Mouse (Mus musculus): ENCODE data around the gene Nfia.

Nfia gene

DNA sequence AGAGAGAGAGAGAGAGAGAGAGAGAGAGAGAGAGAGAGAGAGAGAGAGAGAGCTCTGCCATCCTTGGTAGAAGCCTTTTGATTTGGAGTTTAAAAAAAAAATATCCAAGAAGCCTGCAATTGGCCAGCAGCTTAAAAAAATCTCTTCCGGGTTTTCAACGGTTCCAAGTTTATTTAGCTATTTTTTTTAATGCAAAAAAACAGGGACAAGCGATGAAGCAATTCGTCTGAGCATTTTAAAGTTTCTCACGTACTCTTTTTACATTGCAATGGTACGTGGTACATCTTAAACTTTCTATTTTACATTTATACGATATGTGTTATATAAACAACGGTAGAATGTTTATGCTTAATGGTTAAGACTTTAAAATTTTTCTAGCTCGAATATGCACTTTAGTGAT, at the start of gene Nfia:
TSS of gene Nfia (plus strand) at position 94 of the 400 bp plus-strand sequence.
- DNase-seq (ENCODE audit: low spot score) = no peak

DNA sequence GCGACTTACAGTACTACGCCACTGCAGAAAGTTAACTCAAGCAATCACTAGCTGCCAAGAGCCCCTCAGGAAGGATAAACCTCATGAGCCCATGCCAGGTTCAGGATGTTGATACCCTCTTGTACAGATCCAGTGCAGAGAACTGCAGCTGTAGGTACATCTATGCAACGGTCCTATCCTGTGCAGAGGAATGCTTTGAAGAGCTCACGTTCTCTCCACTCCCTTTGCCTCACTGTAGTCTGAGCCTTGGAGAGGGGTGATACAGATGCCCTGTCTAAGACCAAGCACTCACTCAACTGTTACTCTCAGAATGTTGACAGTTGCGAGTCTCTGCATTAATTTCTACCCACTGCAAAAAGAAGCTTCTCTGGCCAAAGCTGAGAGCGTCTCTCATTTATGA, 49.2 kb upstream of the Nfia start:
- DNase-seq (ENCODE audit: low spot score) = no peak

DNA sequence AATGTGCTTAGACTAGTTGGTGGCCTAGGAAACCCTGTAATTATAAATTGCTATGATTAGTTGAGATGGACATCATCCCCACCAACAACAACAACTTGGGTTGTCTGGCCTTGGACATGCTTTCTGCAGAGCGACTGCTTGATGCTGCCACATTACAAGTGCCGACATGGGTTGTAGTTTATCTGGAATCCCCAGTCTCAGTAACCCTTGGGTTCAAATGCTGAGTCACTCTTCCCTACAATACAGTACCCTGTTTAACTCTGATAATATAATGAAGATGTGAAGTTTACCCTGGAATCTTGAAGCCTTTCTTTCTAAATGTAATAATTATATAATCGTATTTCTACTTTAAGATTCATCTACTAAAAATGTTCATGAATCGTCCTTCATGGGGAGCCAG, 44.0 kb upstream of the Nfia start:
- DNase-seq (ENCODE audit: low spot score) = no peak

DNA sequence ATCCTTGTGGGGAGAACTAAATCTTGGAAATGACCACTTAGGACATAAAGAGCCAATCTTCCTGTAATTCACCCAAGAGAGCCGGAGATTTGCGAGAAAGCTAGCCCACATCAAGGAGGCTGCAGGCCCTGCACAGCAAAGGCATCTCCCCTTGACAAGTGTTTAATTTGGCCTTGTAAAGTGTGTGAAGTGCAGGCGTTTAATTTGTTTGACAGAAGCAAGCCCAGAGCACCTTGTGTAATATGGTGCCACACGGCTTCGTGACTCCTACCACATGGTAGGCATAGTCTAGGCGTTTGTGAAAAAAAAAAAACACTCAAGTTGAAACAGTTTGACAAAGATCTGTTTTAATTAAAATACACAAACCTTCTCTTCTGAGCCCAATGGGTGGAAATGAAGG, 42.5 kb upstream of the Nfia start:
- no peak for DNase-seq (ENCODE audit: low spot score)

DNA sequence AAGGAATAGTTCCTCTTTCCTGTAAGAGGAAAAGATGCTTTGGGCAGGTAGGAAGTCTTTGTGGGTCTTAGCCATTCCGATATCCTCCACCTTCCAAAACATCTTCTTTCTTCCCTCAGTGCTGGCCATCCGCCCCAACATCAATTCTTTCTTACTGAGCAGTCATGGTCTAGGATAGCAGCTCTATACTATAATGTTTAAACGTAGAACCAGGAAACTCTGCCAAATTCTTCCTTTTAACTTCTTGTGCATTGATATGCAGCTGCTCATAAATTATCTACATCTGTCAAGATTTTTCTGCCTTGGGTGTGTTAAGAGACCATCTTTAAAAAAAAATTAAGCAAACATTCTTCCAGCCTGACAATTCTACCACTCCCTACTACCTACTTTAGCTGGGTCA, 42.1 kb upstream of the Nfia start:
- no peak for DNase-seq (ENCODE audit: low spot score)

DNA sequence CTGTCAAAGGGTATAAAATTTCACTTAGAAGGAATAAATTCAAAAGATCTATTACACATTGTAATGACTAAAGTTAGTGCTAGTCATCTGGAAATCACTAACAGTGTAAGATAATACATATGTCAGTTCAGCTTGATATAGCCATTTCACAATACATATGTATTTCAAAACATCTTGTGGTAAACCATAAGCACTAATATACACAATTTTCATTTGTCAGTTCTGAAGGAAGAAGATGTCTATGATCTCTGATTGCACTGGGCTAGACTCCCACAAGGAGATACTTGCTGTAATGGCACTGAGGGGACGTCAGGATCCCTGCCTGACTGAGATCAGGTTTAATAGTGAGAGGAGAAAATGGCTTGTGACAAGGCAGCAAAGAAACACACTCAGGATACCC, 39.1 kb upstream of the Nfia start:
- no peak for DNase-seq (ENCODE audit: low spot score)

DNA sequence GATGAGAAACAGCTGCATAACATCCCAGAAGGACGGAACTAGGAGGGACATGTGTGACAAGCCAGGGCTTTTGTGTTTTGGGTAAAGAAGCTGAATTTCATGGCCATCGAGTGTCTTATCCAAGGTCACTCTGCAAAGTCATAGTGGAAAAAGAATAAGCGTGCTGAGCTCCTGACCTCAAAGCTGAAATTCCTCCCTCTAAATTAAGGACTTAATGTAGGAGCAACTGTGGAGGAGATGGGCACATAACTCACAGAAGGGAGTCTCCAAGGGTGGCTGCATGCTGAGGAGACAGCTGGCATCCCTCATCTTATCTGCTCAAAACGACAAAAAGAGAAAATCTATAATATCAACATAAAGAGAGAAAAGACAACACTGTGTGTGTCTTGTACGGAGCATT, 28.6 kb upstream of the Nfia start:
- DNase-seq (ENCODE audit: low spot score) = no peak

DNA sequence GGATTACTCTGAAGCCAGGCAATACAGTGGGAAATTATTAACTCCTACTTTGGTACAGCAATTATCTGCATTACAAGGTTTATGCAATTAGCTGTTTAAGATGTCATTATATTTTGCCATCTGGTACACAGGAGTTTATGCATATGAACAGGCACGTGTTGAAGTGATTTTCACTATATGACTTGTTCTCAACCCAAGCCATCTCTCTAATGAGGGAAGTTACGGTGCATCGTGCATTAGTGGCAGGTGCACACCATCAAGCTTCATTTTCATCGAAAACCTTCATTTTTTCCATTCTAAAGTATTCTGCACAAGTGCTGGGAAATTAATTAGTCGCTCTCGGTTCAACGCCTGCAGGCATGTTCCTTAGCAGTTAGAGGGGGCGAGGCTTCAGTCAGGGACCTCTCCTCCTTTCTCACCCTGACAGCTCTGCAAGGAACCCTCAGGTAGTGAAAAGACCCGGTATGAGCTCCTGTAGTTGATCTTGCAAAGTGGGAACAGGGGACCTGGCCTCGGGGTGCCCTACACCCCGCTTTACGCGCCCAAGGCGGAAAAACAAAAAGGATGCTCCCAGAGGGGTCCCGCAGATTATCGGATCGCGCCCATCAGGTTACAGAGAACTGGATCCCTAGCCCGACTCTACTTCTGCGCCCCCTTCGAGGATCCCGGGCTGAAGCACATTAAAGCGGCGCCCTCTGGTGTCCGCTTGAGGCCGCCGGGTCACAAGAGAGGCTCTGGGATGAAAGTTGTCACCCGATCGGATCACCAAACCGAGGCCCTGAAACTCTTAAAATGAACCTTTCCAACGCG, 27.0 kb upstream of the Nfia start:
- peak; percentile 81 for DNase-seq (ENCODE audit: low spot score)

DNA sequence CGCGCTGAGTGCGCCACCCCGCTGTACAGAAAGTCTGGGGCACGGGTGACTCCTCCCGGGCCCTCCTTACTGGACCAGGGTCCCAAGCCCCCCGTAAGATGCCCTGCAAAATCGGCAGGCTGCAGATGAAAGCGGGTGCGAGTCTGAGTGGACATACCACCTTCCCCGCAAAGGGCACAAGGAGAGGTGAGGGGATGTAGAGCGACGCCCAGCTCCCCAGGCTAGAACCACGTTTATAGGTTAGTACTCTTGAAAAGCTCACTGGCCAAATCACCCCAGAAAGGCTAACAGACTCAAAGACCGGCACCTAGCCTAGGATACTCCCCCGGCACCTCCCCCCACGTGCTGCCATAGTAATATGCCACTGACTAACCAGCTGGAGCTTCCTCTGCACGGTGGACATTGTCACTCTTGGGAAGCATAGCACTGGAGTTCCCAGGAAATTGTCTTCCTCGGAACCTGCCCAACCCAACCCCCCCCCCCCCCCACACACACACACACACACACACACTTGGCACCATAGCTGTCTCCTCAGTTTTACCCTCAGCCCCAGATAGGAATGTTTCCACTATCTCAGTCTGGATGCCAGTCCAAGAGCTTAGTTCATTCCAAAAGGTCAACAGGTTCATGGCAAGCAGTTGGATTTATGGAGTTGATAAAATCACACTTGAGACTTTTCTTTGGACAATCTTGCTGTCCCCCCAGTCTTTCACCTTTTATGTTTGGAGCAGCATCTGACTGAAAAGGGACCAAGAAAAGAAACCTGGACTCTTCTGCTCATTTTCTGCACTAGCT, 26.2 kb upstream of the Nfia start:
- DNase-seq (ENCODE audit: low spot score) = no peak

DNA sequence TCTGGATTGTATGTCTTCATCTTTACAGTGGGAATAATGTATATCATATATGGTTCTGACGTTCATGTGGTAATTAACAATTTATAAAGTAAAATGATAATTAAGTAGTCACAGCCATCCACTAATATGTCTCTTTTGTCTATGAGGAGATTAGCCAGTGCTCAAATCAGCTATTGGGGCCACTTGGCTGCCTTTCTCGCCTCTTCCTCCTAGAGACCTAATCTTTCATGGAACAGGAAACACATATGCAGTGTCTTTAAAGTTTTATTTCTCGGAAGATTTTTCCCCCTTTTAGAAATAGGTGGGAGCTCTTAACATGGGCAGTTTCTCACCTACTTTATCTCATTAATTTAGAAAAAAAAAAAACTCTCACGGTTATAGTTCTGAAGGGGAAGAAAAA, 22.1 kb upstream of the Nfia start:
- no peak for DNase-seq (ENCODE audit: low spot score)

DNA sequence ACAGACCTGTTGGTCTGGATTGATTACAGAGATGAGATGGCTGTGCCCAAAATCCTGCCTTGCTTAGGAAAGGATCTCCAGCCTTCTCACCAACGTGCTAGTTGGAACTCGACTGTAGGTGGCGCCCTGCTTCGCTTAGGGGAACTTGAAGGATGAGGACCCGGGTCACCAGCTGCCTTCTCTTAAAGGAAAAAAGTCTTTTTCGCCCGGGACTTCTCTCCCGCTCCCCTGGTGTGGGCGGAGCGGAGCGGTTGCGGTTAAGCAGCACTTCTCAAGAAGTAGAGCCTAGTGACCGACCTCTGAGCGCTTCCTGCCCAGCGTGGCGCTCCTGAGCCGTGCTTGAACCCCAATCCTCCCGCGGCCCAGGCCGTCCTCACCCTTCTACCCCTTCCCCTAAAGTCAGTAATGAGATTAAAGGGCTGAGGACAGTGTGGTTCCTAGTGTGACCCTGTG, 21.5 kb upstream of the Nfia start:
- DNase-seq (ENCODE audit: low spot score) = peak; percentile 92

DNA sequence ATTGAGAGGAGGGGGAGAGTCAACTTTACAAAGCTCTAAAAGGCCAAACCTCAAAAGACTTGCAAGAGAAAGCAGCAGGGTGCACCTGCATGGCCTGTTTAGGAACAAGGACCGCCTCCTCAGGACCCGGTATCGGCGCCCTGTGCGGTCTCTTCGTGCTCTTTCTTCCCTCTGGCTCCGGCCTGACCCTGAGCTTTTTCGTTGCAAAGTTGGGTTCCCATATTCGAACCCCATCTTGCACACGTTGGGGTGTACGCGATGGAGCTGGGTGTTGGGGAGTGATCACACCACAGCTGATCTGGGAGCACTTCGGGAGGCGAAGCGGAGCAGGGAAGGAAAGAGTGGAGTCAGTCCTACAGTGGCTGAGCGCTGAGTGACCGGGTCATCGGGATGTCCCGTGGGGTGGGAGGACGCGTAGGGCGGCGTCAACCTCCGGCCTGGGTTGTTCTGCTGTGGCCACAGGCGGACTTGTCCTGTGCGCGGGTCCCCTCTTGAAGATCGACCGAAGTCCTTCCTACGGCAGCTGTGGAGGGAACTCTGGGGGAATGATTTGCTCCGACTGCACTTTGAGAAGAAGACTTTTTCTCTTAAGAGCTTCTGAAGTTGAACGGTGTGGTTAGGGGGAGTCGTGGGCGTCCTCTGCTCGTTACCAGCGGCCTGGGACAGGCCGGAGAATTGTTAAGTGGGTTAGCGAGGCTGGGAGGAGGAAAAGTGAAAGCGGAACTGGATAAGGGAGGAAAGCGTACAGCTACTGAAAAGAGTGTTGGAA, 20.9 kb upstream of the Nfia start:
- DNase-seq (ENCODE audit: low spot score) = peak; percentile 68

DNA sequence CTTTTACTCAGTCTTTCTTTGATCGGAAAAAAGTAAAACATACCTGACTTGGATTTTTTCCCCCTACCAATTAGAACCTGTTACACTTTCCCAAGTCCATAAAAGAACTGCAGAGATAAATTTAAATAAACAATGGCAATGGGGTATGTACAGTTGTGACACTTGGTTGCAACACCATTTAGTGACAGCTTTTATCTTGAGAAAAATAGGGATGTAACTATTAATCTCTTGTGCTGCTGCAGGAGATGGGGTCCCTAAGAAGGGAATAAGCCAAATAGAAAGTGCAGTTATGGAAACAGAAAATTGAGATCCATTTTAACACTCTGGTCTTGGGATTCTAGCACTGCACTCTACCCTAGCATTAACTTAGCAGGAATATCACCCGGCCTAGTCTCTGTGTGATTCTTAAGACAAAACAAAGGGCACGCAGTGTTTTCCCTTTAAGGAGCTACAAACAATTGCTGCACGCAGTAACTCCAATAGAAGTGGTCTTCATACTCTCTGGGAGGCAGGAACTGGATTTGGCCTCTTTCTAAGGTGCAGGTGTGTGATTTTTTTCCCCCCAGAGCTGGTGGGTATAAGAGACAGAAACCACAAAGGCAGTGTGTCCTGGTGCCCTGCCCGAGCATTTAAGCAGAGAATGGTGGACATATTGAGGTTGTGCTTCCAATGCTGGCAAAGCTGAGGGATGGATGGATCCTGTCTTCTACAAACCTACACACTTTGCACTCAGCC, 20.1 kb upstream of the Nfia start:
- DNase-seq (ENCODE audit: low spot score) = no peak

DNA sequence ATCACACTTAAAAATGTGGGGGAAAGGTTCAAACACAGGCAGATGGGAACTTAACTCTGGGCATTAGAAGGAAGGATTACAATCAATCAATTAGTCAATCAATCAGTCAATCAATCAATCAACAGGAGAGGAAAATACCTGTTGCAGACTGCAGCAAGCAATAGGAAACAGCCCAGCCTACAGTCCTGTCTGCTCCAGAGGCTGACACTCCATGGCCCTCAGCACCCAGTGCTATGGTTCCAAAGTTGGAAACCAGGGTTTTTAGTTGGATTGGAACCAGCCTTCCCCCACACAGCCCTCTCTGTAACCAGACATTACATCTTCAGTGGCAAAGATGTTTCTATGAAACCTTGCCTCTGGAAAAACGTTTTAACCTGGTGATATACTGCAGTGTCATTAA, 19.0 kb upstream of the Nfia start:
- no peak for DNase-seq (ENCODE audit: low spot score)

DNA sequence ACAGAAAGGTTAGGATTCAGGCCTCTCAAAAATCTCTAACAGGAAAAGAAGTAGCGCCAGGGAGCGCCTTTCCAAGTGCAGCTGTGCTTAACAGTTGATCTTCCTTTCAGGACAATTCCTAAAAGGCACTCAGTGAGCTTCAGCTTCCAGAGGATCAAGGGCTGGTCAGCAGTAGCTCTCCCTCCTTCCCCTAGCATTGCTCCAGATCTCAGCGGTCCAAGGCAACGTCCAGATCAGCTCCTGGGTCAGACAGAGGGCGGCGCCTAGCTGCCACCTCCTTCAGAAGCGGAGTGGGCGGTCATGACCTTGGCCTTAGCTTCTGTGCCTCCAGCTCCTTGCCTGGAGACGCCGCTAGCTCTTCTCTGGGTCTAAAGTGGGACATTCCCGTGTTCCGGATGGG, 18.3 kb upstream of the Nfia start:
- peak; percentile 75 for DNase-seq (ENCODE audit: low spot score)

DNA sequence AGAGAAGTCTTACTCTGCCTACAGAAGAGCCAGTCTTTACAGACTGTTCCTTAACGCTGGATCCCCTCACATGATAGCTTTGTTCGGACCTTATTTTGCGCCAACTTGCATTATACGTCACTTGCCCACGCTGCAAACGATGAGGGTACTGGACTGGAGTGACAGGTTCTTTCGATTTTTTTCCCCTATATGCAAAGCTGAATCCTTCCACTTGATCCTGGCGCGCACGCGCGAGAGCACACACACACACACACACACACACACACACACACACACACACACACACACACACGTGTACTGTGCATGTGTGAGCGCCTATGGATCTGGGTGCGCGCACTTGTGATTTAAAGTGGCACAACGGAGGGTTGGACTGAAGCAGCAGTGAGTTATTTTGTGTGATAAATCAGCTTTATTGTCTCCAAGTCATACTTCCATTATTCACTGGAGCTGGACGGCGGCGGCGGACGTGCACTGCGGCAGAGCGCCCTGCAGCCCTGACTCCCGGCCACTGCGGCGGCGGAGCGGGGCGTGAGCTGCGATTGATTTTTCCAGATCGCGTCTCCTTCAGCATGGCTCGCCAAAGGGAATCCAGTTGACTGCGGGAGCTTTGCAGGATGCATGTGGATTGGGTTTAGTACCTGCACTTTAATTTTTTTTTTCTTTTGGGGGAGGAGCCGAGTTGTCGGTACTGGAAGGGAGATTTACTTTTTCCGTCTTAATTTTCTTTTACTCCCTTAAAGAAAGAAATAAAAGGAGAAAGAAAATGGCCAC, 15.1 kb upstream of the Nfia start:
- DNase-seq (ENCODE audit: low spot score) = peak; percentile 78

DNA sequence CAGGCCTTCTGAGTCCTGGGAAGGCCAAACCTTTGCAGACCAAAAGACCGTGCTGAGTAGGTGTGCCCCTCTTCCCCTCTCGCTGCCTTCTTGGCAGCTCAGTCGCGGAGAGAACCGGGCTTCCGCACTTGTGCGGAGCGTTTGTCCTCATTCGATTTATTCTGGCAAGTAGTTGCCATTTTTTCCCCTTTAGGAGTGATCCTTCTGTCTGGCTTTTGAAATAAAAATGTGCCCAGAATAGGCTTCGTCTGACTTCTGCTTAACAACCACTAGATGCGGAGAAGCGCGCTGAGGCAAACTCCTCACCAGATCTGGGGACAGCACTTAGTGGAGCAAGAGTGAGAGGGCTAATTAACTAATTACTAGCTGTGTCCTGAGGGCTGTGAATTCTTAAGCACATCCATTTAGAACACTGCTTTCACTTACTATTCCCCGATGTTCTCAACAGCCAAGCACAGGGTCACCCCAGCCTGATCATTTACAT, 14.5 kb upstream of the Nfia start:
- no peak for DNase-seq (ENCODE audit: low spot score)

DNA sequence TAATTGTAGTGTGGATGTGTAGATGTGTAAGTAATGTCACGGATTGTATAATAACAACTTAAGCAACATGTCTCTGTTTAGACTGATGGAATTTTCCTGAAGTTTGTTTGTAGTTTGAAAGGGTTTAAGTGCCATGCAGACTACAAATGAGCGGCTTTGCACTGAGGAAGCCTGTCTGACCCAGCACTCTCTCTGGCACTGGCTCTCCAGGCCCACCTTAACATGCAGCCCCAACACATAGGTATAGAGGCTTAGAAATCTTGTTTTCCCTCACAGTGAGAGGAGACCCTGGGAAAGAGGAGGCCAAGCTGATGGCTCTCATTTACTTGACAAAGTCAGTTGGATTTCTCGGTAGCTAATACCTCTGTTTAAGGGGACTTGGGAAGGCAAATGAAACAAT, 13.9 kb upstream of the Nfia start:
- no peak for DNase-seq (ENCODE audit: low spot score)

DNA sequence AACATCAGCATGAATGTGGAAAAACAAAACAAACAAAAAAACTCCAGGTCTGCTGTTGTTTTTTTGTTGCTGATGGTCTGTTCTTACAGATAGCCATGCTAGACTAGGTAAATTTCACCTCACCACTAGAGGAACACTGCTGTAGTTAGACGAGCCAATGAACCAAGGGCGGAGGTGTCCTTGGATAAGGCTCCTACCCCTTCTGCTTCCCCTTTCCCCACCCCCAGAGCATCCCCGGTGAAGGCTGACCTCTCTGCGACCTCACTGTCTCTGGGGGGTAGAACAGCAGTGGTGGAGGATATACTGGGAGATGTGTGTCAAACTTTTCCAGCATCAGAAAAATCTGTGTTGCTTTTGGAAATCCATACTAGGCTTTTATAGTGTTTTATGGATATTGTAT, 7.9 kb upstream of the Nfia start:
- DNase-seq (ENCODE audit: low spot score) = no peak

DNA sequence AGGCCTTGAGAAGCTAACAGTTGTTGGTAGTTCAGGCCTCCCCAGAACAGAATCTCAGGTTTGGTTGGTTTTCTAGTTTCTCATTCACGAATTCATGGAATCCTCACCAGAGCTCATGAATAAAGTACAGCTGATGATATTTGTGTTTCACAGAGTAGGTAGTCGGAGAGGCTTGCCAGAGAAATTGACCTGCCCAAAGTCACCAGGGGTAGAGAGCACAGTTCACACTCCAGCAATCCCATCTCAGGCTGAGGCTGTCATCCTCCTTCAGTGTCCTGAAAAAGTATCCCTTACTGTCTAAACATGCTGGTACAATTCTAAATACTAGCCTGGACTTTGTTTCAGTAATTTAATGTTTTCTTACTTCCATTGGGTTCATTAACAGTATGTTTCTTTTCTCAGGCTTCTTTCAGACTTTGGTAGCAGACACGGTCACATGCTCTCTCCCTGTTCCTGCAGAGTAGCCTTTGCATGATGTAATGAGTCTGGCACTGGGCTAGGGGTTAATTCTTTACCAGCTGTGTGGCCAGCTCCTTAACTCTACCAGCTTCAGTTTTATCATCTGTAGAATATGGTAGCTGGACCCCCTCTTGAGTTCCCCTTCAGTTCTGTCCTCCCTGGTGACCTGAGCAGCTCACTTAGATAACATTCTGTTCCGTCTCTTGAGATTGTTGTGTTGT, 7.1 kb upstream of the Nfia start:
- DNase-seq (ENCODE audit: low spot score) = no peak

Data from ovary, postnatal 36 days (tissue).